Mouse (Mus musculus) forebrain, embryonic 10.5 days (tissue): ENCODE results near the gene Tcp11l2. TPM values are rescaled to one million over a fixed set of nuclear protein-coding genes. Genes with fewer than 3 reads are reported as not detected.

Experiments used
- DNase-seq: peaks from one replicate; pipeline ENCODE4 v3.0.0-alpha.2; 2017; ENCODE audit warnings: low spot score; ENCODE audit errors: extremely low spot score
- H3K27ac ChIP-seq: fragments of 300-500 bp; sonication (generic); 2 replicates; pipeline ENCODE4 v1.5.1; 2016; ENCODE audit warnings: mild to moderate bottlenecking
- H3K27me3 ChIP-seq: fragments of 300-500 bp; sonication (generic); 2 replicates; pipeline ENCODE4 v1.6.1; 2016; ENCODE audit warnings: mild to moderate bottlenecking; ENCODE audit not compliant: poor library complexity, severe bottlenecking
- H3K36me3 ChIP-seq: fragments of 300-500 bp; sonication (generic); replicated peaks from 2 replicates; pipeline ENCODE4 v1.6.1; 2016; ENCODE audit warnings: mild to moderate bottlenecking, moderate library complexity
- H3K4me1 ChIP-seq: fragments of 300-500 bp; sonication (generic); 2 replicates; pipeline ENCODE4 v1.6.1; 2016
- H3K4me3 ChIP-seq: fragments of 300-500 bp; sonication (generic); 2 replicates; pipeline ENCODE4 v1.5.1; 2016; ENCODE audit warnings: mild to moderate bottlenecking, moderate library complexity
- H3K9me3 ChIP-seq: fragments of 300-500 bp; sonication (generic); 2 replicates; pipeline ENCODE4 v1.6.1; 2016; ENCODE audit warnings: mild to moderate bottlenecking, moderate library complexity
- WGBS: fragments of 180-500 bp; shearing (Covaris S2); methylation state at CpG from one replicate; pipeline ENCODE4 v1.1.7; 2016; 5-methylcytosine and 5-hydroxymethylcytosine counted together
- polyA plus RNA-seq: library from polyadenylated mRNA; unstranded; fragments of >200 nt; fragmentation: Nextera tagmentation; extraction: Ambion mirVana; gene quantifications from 2 replicates; pipeline ENCODE4 v1.2.1, GENCODE M21; 2016

Tcp11l2 gene
- polyA plus RNA-seq, 1 experiment from 2014 or later, result 2.6 TPM

GRCm38 (mm10) chr10:84585294-84585650, 8.8 kb downstream of the Tcp11l2 start:
- Histone ChIP-seq H3K27ac (no peak overlapping the region), H3K4me1 (no peaks in the 10 kb centered on the region), H3K9me3 (no peaks in the 10 kb centered on the region), H3K36me3 (no peaks in the 10 kb centered on the region), H3K27me3 (no peaks in the 10 kb centered on the region), H3K4me3 (no peak overlapping the region)
- WGBS, result 79% methylated on average over 2 of the region's 2 CpGs
- DNase-seq, result no peak

GRCm38 (mm10) chr10:84590956-84591355, 14.5 kb downstream of the Tcp11l2 start:
- Histone ChIP-seq H3K36me3 (no peaks in the 10 kb centered on the region), H3K27me3 (no peaks in the 10 kb centered on the region), H3K27ac (no peak overlapping the region), H3K4me1 (0 out of 2 replicates have a peak, but pooled peaks cover 7% of the 10 kb centered on the region), H3K4me3 (no peak overlapping the region), H3K9me3 (no peaks in the 10 kb centered on the region)
- WGBS, result 89% methylated on average over 14 of the region's 14 CpGs
- DNase-seq, result no peak

GRCm38 (mm10) chr10:84591640-84592148, 15.3 kb downstream of the Tcp11l2 start:
- Histone ChIP-seq H3K27ac (no peak overlapping the region), H3K36me3 (no peaks in the 10 kb centered on the region), H3K27me3 (no peaks in the 10 kb centered on the region), H3K4me1 (0 out of 2 replicates have a peak, but pooled peaks cover 7% of the 10 kb centered on the region), H3K9me3 (no peaks in the 10 kb centered on the region), H3K4me3 (no peak overlapping the region)
- 82% methylated on average over 2 of the region's 2 CpGs for whole genome bisulfite sequencing
- DNase-seq, result no peak

GRCm38 (mm10) chr10:84592745-84593144, 16.3 kb downstream of the Tcp11l2 start:
- Histone ChIP-seq H3K27ac (no peak overlapping the region), H3K9me3 (no peaks in the 10 kb centered on the region), H3K27me3 (no peaks in the 10 kb centered on the region), H3K36me3 (no peaks in the 10 kb centered on the region), H3K4me1 (0 out of 2 replicates have a peak, but pooled peaks cover 7% of the 10 kb centered on the region), H3K4me3 (no peak overlapping the region)
- 61% methylated on average over 3 of the region's 3 CpGs for WGBS
- no peak for DNase-seq

- DNase-seq, result no peak
Measured at GRCm38 (mm10) chr10:84597127-84597785, 20.8 kb downstream of the Tcp11l2 start.

DNA sequence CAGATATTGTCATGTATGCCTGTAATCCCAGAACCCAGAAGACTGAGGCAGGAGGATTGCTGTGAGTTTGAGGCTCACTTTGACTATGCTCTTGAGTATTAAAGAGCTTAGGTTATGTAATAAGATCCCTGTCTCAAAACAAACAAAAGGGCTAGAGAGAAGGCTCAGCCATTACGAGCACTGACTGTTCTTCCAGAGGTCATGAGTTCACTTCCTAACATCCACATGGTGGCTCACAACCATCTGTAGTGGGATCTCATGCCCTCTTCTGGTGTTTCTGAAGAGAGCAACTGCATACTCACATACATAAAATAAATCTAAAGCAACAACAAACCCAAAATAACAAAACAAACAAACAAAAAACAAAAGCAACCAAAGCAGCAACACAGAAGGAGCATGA, 21.7 kb downstream of the Tcp11l2 start:
- DNase-seq, result no peak
- no peaks in the 10 kb centered on the region for H3K27me3 ChIP-seq
- WGBS, result 49% methylated on average over 1 of the region's 1 CpGs
- H3K36me3 ChIP-seq, result no peaks in the 10 kb centered on the region
- H3K4me3 ChIP-seq, result no peak overlapping the region
- H3K9me3 ChIP-seq, result no peaks in the 10 kb centered on the region
- H3K4me1 ChIP-seq, result 0 out of 2 replicates have a peak, but pooled peaks cover 2% of the 10 kb centered on the region
- no peak overlapping the region for H3K27ac ChIP-seq

More at GRCm38 (mm10) chr10:84597127-84597785, 20.8 kb downstream of the Tcp11l2 start:
- Histone ChIP-seq H3K9me3 (no peaks in the 10 kb centered on the region), H3K36me3 (no peaks in the 10 kb centered on the region), H3K4me1 (0 out of 2 replicates have a peak, but pooled peaks cover 7% of the 10 kb centered on the region), H3K27ac (no peak overlapping the region), H3K4me3 (no peak overlapping the region), H3K27me3 (no peaks in the 10 kb centered on the region)
- WGBS, result 79% methylated on average over 3 of the region's 3 CpGs

- DNase-seq, result no peak
- 90% methylated on average over 6 of the region's 6 CpGs for WGBS
- no peaks in the 10 kb centered on the region for H3K27me3 ChIP-seq
- H3K27ac ChIP-seq, result no peak overlapping the region
- H3K36me3 ChIP-seq, result no peaks in the 10 kb centered on the region
- H3K4me3 ChIP-seq, result no peak overlapping the region
- H3K9me3 ChIP-seq, result no peaks in the 10 kb centered on the region
- H3K4me1 ChIP-seq, result no peaks in the 10 kb centered on the region
Measured at GRCm38 (mm10) chr10:84600136-84600535, 23.7 kb downstream of the Tcp11l2 start.

GRCm38 (mm10) chr10:84604335-84604734, 27.9 kb downstream of the Tcp11l2 start:
- Histone ChIP-seq H3K36me3 (no peaks in the 10 kb centered on the region), H3K27me3 (no peaks in the 10 kb centered on the region), H3K4me3 (no peak overlapping the region), H3K4me1 (no peaks in the 10 kb centered on the region), H3K9me3 (no peaks in the 10 kb centered on the region), H3K27ac (no peak overlapping the region)
- DNase-seq, result no peak
- 66% methylated on average over 1 of the region's 1 CpGs for WGBS

DNA sequence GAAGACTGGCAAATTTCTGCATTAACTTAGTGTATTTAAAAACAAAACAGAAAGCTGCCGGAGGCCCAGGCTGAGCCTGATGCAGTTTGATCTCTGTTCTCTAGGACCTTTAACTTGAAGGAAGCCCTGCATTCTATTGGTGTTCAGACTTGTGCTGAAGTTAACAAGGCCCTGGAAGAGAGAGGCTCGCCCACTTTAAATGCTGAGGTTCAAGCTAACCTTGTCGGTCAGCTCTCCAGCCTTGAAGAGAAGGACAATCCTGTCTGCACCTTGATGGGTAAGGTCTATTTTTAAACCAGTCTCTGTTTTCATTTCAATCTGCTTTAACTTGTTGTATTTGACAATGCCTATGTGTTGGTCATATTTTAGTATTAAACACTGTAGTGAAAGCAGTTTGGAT, 31.9 kb downstream of the Tcp11l2 start:
- H3K27me3 ChIP-seq, result no peaks in the 10 kb centered on the region
- no peak overlapping the region for H3K4me3 ChIP-seq
- DNase-seq, result no peak
- H3K36me3 ChIP-seq, result no peaks in the 10 kb centered on the region
- no peak overlapping the region for H3K27ac ChIP-seq
- peaks cover 5% of the 10 kb centered on the region; the same call in 1 of the 2 replicates for H3K4me1 ChIP-seq
- 87% methylated on average over 3 of the region's 3 CpGs for WGBS
- H3K9me3 ChIP-seq, result no peaks in the 10 kb centered on the region

- no peak for DNase-seq
- Histone ChIP-seq H3K27ac (no peak overlapping the region; the same call in 1 of the 2 replicates), H3K9me3 (no peaks in the 10 kb centered on the region), H3K4me1 (peaks cover 5% of the 10 kb centered on the region; the same call in 1 of the 2 replicates), H3K27me3 (no peaks in the 10 kb centered on the region), H3K36me3 (no peaks in the 10 kb centered on the region), H3K4me3 (no peak overlapping the region)
- 72% methylated on average over 4 of the region's 4 CpGs for WGBS
Measured at GRCm38 (mm10) chr10:84610324-84610723, 33.9 kb downstream of the Tcp11l2 start.

DNA sequence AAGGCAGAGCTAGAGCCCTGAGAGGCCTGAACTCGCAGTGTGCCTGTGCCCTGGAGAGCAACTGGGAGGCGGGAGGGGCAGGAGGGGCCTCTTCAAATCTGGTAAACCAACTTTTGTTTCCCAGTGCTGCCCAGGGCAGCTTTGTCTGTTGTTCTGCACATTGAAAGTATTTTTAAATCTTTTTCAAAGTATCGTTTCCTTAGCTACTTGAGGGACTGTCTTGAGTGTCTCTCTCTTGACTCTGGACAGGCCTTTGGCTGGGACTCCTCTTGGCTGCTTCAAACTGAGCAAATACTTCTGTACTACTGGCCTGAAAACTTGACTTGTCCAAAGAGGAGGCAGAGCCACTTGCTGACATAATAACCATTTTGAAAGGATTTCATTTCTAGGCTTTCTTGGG, 34.4 kb downstream of the Tcp11l2 start:
- no peak overlapping the region; the same call in 1 of the 2 replicates for H3K27ac ChIP-seq
- no peaks in the 10 kb centered on the region for H3K27me3 ChIP-seq
- no peak for DNase-seq
- H3K36me3 ChIP-seq, result no peaks in the 10 kb centered on the region
- no peaks in the 10 kb centered on the region for H3K9me3 ChIP-seq
- H3K4me3 ChIP-seq, result no peak overlapping the region
- 76% methylated on average over 3 of the region's 3 CpGs for WGBS
- H3K4me1 ChIP-seq, result peaks cover 5% of the 10 kb centered on the region; the same call in 1 of the 2 replicates

- Histone ChIP-seq H3K27me3 (no peaks in the 10 kb centered on the region), H3K4me1 (peaks cover 5% of the 10 kb centered on the region; the same call in 1 of the 2 replicates), H3K9me3 (no peaks in the 10 kb centered on the region), H3K4me3 (no peak overlapping the region), H3K27ac (no peak overlapping the region), H3K36me3 (no peaks in the 10 kb centered on the region)
- WGBS, result 50% methylated on average over 3 of the region's 3 CpGs
- DNase-seq, result no peak
Measured at GRCm38 (mm10) chr10:84611664-84612063, 35.2 kb downstream of the Tcp11l2 start.

GRCm38 (mm10) chr10:84612281-84612680, 35.9 kb downstream of the Tcp11l2 start:
- Histone ChIP-seq H3K4me3 (no peak overlapping the region), H3K36me3 (no peaks in the 10 kb centered on the region), H3K27me3 (no peaks in the 10 kb centered on the region), H3K27ac (no peak overlapping the region), H3K9me3 (no peaks in the 10 kb centered on the region), H3K4me1 (peaks cover 5% of the 10 kb centered on the region; the same call in 1 of the 2 replicates)
- DNase-seq, result no peak
- 79% methylated on average over 2 of the region's 2 CpGs for WGBS
